Mouse (Mus musculus) liver, embryonic 14.5 days (tissue): Measurements from ENCODE around the gene Fabp6. TPM values are rescaled to one million over a fixed set of nuclear protein-coding genes. Genes with fewer than 3 reads are reported as not detected.

ENCODE experiments used
- ATAC-seq: fragments of 200-750 bp; cut with Nextera tagmentation; 2 replicates; pipeline ENCODE4 v1.8.0; 2017; ENCODE audit warnings: moderate number of reproducible peaks, mild to moderate bottlenecking, moderate library complexity; ENCODE audit not compliant: insufficient read depth
- DNase-seq, 3 experiments: peaks; one replicate each; pipeline ENCODE4 v3.0.0-alpha.2; 2012 to 2013; ENCODE audit warnings: low read depth in 3 of 3, low spot score in 3 of 3
- H3K27ac ChIP-seq: fragments of 300-500 bp; sonication (generic); 2 replicates; pipeline ENCODE4 v1.5.1; 2014; ENCODE audit warnings: moderate library complexity, mild to moderate bottlenecking, control low read depth, inconsistent platforms
- H3K27me3 ChIP-seq: fragments of 300-500 bp; sonication (generic); 2 replicates; pipeline ENCODE4 v1.6.1; 2014; ENCODE audit warnings: mild to moderate bottlenecking, low read length, moderate library complexity; ENCODE audit not compliant: control insufficient read depth, insufficient read depth
- H3K36me3 ChIP-seq: fragments of 300-500 bp; sonication (generic); replicated peaks from 2 replicates; pipeline ENCODE4 v1.6.1; 2014; ENCODE audit warnings: low read depth; ENCODE audit not compliant: control insufficient read depth, insufficient read depth
- H3K4me1 ChIP-seq, 2 experiments: fragments of 200-500 bp in 1 of 2; fragments of 300-500 bp in 1 of 2; sonication (generic) in 1 of 2; replicated peaks; 2 replicates each; pipeline ENCODE4 v1.6.1; 2012 to 2014; ENCODE audit warnings: antibody characterized with exemption in 1 of 2, inconsistent platforms in 1 of 2, low read length in 1 of 2; ENCODE audit not compliant: control insufficient read depth in 2 of 2, insufficient read depth in 2 of 2
- H3K4me2 ChIP-seq: fragments of 300-500 bp; sonication (generic); 2 replicates; pipeline ENCODE4 v1.6.1; 2014; ENCODE audit warnings: low read depth, mild to moderate bottlenecking, control low read depth, moderate library complexity
- H3K4me3 ChIP-seq, 2 experiments: fragments of 200-500 bp in 1 of 2; fragments of 300-500 bp in 1 of 2; sonication (generic) in 1 of 2; 2 replicates each; pipeline ENCODE4 v1.5.1; 2012 to 2014; ENCODE audit warnings: low read depth in 2 of 2, low read length in 2 of 2, mild to moderate bottlenecking in 2 of 2, control low read depth in 1 of 2, inconsistent platforms in 1 of 2, moderate library complexity in 1 of 2; ENCODE audit not compliant: insufficient read depth in 1 of 2
- H3K9ac ChIP-seq: fragments of 300-500 bp; sonication (generic); replicated peaks from 2 replicates; pipeline ENCODE4 v1.6.1; 2014; ENCODE audit warnings: mild to moderate bottlenecking, control low read depth, moderate library complexity
- H3K9me3 ChIP-seq: fragments of 300-500 bp; sonication (generic); 2 replicates; pipeline ENCODE4 v1.6.1; 2016; ENCODE audit warnings: low read length, mixed read lengths; ENCODE audit not compliant: control insufficient read depth
- CTCF ChIP-seq: IDR thresholded peaks from 2 replicates; pipeline ENCODE4 v1.5.1; 2016; ENCODE audit warnings: antibody characterized with exemption, low read depth, control low read depth
- EP300 ChIP-seq: IDR thresholded peaks from 2 replicates; pipeline ENCODE4 v1.6.1; 2016; ENCODE audit warnings: antibody characterized with exemption, low read depth
- WGBS: fragments of 180-500 bp; shearing (Covaris S2); extraction: QIAGEN DNeasy Blood & Tissue Kit; methylation state at CpG from one replicate; pipeline ENCODE4 v1.1.7; 2014; ENCODE audit not compliant: insufficient replicate concordance; 5-methylcytosine and 5-hydroxymethylcytosine counted together
- polyA plus RNA-seq, 2 experiments: library from polyadenylated mRNA; depleted of rRNA in 1 of 2; stranded (reverse) in 1 of 2; unstranded in 1 of 2; fragments of >200 nt; fragmentation: Nextera tagmentation in 1 of 2; extraction: Ambion mirVana in 1 of 2; gene quantifications; 2 replicates each; pipeline versions ENCODE4 v1.2.1 to v1.2.3; 2012 to 2014

Gene Fabp6
- polyA plus RNA-seq (2012; rRNA removed) = not detected in 2 replicates
- not detected in 2 replicates for polyA plus RNA-seq (2014; fragmentation: Nextera tagmentation; extraction: Ambion mirVana)

- no peaks in the 10 kb centered on the region for H3K36me3 ChIP-seq
- no peak for DNase-seq
- ATAC-seq = no peak
- no peaks in the 10 kb centered on the region for H3K9me3 ChIP-seq
- H3K9ac ChIP-seq = no peak within 1 kb of the TSS
- no peaks in the 10 kb centered on the region for H3K4me1 ChIP-seq
- H3K27me3 ChIP-seq = no peaks in the 10 kb centered on the region
- H3K27ac ChIP-seq = no peak within 1 kb of the TSS
- TF ChIP-seq CTCF = no peak
- TF ChIP-seq EP300 = no peak
- WGBS = 60% methylated on average over 5 of the region's 5 CpGs
- H3K4me3 ChIP-seq = no peak within 1 kb of the TSS
- H3K4me2 ChIP-seq = no peak within 1 kb of the TSS
Observed at GRCm38 (mm10) chr11:43601440-43601839, at the start of gene Fabp6. Gene Fabp6 (minus strand): TSS chr11:43601540.

- Histone ChIP-seq H3K36me3 (no peaks in the 10 kb centered on the region), H3K4me1 (no peaks in the 10 kb centered on the region), H3K9ac (no peak overlapping the region), H3K9me3 (no peaks in the 10 kb centered on the region), H3K27me3 (no peaks in the 10 kb centered on the region), H3K4me3 (no peak overlapping the region), H3K4me2 (no peak overlapping the region), H3K27ac (no peak overlapping the region)
- 60% methylated on average over 3 of the region's 3 CpGs for WGBS
- DNase-seq = no peak
- no peak for ATAC-seq
- TF ChIP-seq CTCF (peak; percentile 48), EP300 (no peak)
Observed at GRCm38 (mm10) chr11:43645286-43645685, 43.9 kb upstream of the Fabp6 start.

GRCm38 (mm10) chr11:43643180-43643591 lies 41.8 kb upstream of the Fabp6 start:
- Histone ChIP-seq H3K27me3 (no peaks in the 10 kb centered on the region), H3K36me3 (no peaks in the 10 kb centered on the region), H3K4me1 (no peaks in the 10 kb centered on the region), H3K4me3 (no peak overlapping the region), H3K27ac (no peak overlapping the region), H3K4me2 (no peak overlapping the region), H3K9ac (no peak overlapping the region), H3K9me3 (no peaks in the 10 kb centered on the region)
- 53% methylated on average over 2 of the region's 2 CpGs for WGBS
- ATAC-seq = no peak
- no peak for DNase-seq
- no peak for TF ChIP-seq CTCF
- TF ChIP-seq EP300 = no peak

- Histone ChIP-seq H3K27ac (no peak overlapping the region), H3K36me3 (no peaks in the 10 kb centered on the region), H3K9me3 (no peaks in the 10 kb centered on the region), H3K9ac (no peak overlapping the region), H3K4me1 (peaks cover 0 to 3% of the 10 kb centered on the region in 2 experiments; a peak in 2 of 4 replicates), H3K27me3 (no peaks in the 10 kb centered on the region), H3K4me3 (no peak overlapping the region), H3K4me2 (no peak overlapping the region)
- TF ChIP-seq EP300 (no peak), CTCF (no peak)
- ATAC-seq = no peak
- no peak for DNase-seq
- 71% methylated on average over 3 of the region's 3 CpGs for WGBS
Observed at GRCm38 (mm10) chr11:43638486-43638885, 37.1 kb upstream of the Fabp6 start.

GRCm38 (mm10) chr11:43636761-43637160 lies 35.4 kb upstream of the Fabp6 start:
- no peak overlapping the region for H3K4me2 ChIP-seq
- no peak for ATAC-seq
- H3K4me1 ChIP-seq = peaks cover 0 to 15% of the 10 kb centered on the region in 2 experiments
- no peaks in the 10 kb centered on the region for H3K9me3 ChIP-seq
- TF ChIP-seq EP300 = no peak
- TF ChIP-seq CTCF = no peak
- no peak overlapping the region for H3K9ac ChIP-seq
- no peaks in the 10 kb centered on the region for H3K36me3 ChIP-seq
- H3K27ac ChIP-seq = no peak overlapping the region
- no peak for DNase-seq
- H3K4me3 ChIP-seq = no peak overlapping the region
- no peaks in the 10 kb centered on the region for H3K27me3 ChIP-seq
- 60% methylated on average over 4 of the region's 4 CpGs for WGBS
